Comparison of ENCODE assay signal across 8 mouse cellular contexts in genomic region chr9:42275027-42275760, GRCm38 (mm10). TPM values are rescaled to one million over a fixed set of nuclear protein-coding genes. Genes with fewer than 3 reads are reported as not detected.
A peak's percentile ranks its signal among the peaks of the same experiment; 100 is the strongest.
DNase-seq lines count a peak whose midpoint lies in the region; ATAC-seq and TF ChIP-seq lines count a peak whose summit lies in the region.

No protein-coding gene starts in this region.

- H3K4me3 ChIP-seq in E14TG2a.4 (replicated peaks; ENCODE audit: low read length): no peak overlapping the region
- no peak overlapping the region for H3K4me3 ChIP-seq in hindbrain, embryonic 16.5 days (ENCODE audit: low read length)

- no peak for ATAC-seq in hindbrain, embryonic 16.5 days

- DNase-seq in kidney, adult 11 months: peak; percentile 11
- DNase-seq in kidney, adult 18-20 months: no peak
- peak; percentile 52 for DNase-seq in NIH3T3 (ENCODE audit: low read depth)
- peak; percentile 31 for DNase-seq in kidney, postnatal 14 days
- DNase-seq in Muller cell, postnatal 12 days (ENCODE audit: inconsistent ontology term): no peak
- no peak for DNase-seq in ovary, postnatal 36 days (ENCODE audit: low spot score)

- H3K36me3 ChIP-seq in E14TG2a.4 (ENCODE audit: insufficient read depth, low read length): no peaks in the 10 kb centered on the region
- no peaks in the 10 kb centered on the region for H3K36me3 ChIP-seq in hindbrain, embryonic 16.5 days (ENCODE audit: control insufficient read depth, insufficient read depth, low read length)

- H3K27me3 ChIP-seq in E14TG2a.4 (ENCODE audit: insufficient read depth, low read length): no peaks in the 10 kb centered on the region
- no peaks in the 10 kb centered on the region for H3K27me3 ChIP-seq in hindbrain, embryonic 16.5 days (replicated peaks; ENCODE audit: control insufficient read depth, insufficient read depth, low read length)

- 62% methylated on average over 13 of the region's 13 CpGs for WGBS in hindbrain, embryonic 16.5 days

- H3K9ac ChIP-seq in hindbrain, embryonic 16.5 days (ENCODE audit: low read depth, low read length): no peak overlapping the region

- no peaks in the 10 kb centered on the region for H3K4me1 ChIP-seq in E14TG2a.4 (replicated peaks; ENCODE audit: low read depth, low read length)
- no peaks in the 10 kb centered on the region for H3K4me1 ChIP-seq in hindbrain, embryonic 16.5 days (ENCODE audit: control insufficient read depth, insufficient read depth, low read depth, low read length)

- no peaks in the 10 kb centered on the region for H3K9me3 ChIP-seq in E14TG2a.4 (ENCODE audit: low read length)
- no peaks in the 10 kb centered on the region for H3K9me3 ChIP-seq in hindbrain, embryonic 16.5 days (ENCODE audit: control insufficient read depth, low read length)

- H3K4me2 ChIP-seq in hindbrain, embryonic 16.5 days (ENCODE audit: low read length): no peak overlapping the region

- H3K27ac ChIP-seq in hindbrain, embryonic 16.5 days (ENCODE audit: low read depth, low read length): no peak overlapping the region

- peak; percentile 38 for TF ChIP-seq CTCF in E14TG2a.4 (conservative IDR thresholded peaks at IDR 0.05; ENCODE audit: low read length)

RNA-seq across cellular contexts. Expression of gene Sc5d, which starts 11.1 kb away (rescaled TPM):
- 79.2 and 84.1 TPM in 2 replicates for polyA plus RNA-seq in hindbrain, embryonic 16.5 days (2015; fragmentation: Nextera tagmentation; extraction: Ambion mirVana)

Comparison
In these comparisons a context has a peak if more than half of its experiments do, and no peak if none do; other contexts are left out.
1. DNase-seq: peak in kidney, adult 11 months (single experiment), NIH3T3 (single experiment) and kidney, postnatal 14 days (single experiment); none in kidney, adult 18-20 months (single experiment), Muller cell, postnatal 12 days (single experiment) and ovary, postnatal 36 days (single experiment).